8 mouse cellular contexts compared by ENCODE assay signal in the genomic region with DNA sequence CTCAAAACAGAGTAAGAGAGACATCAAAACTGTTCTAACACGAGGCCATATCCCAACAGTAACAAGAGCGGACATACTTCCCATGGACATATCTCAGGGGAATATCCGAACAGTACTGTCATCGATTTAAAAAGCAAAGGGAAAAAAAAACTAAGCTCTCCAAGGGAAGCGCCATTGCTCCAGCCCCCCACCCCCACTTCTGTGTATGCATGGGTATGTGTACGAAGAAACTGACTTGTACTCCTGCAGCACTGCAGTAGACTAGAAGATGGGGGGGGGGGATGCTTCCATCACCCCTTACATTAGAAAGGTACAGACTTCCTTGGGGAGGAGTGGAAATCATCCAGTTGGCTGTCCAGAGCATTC. TPM values are rescaled to one million over a fixed set of nuclear protein-coding genes. Genes with fewer than 3 reads are reported as not detected.
DNase-seq lines count a peak whose midpoint lies in the region; ATAC-seq lines count a peak whose summit lies in the region.

No protein-coding gene starts in this region.

- no peak for DNase-seq in heart, adult 9 months (ENCODE audit: low spot score in 2 of 2)
- DNase-seq in 3T3-L1 (ENCODE audit: low read depth, low spot score), result peak; percentile 44
- no peak for DNase-seq in forebrain, embryonic 10.5 days (ENCODE audit: extremely low spot score, low spot score)
- DNase-seq in ovary, postnatal 10 days (ENCODE audit: low spot score), result no peak
- no peak for DNase-seq in cerebellum, adult 11-12 months
- no peak for DNase-seq in thymus, postnatal 0 days (ENCODE audit: low spot score)

- H3K27ac ChIP-seq in heart, embryonic 11.5 days (ENCODE audit: low read depth, low read length), result peak overlapping the region; percentile 96; the same call in 1 of the 2 replicates
- H3K27ac ChIP-seq in forebrain, embryonic 10.5 days, result peak overlapping the region; percentile 99
- peak overlapping the region; percentile 95 for H3K27ac ChIP-seq in liver, embryonic 12.5 days

- no peaks in the 10 kb centered on the region for H3K27me3 ChIP-seq in heart, embryonic 11.5 days (ENCODE audit: control insufficient read depth, insufficient read depth, low read length)
- H3K27me3 ChIP-seq in forebrain, embryonic 10.5 days (ENCODE audit: poor library complexity, severe bottlenecking), result no peaks in the 10 kb centered on the region
- H3K27me3 ChIP-seq in liver, embryonic 12.5 days (replicated peaks), result no peaks in the 10 kb centered on the region

- no peaks in the 10 kb centered on the region for H3K36me3 ChIP-seq in heart, embryonic 11.5 days (ENCODE audit: control insufficient read depth, insufficient read depth, low read length)
- H3K36me3 ChIP-seq in forebrain, embryonic 10.5 days (replicated peaks), result peaks cover 33% of the 10 kb centered on the region
- peaks cover 21% of the 10 kb centered on the region for H3K36me3 ChIP-seq in liver, embryonic 12.5 days

- ATAC-seq in heart, embryonic 11.5 days (replicated peaks; ENCODE audit: insufficient number of reproducible peaks, low FRiP score, low TSS enrichment), result no peak
- no peak for ATAC-seq in liver, embryonic 12.5 days

- H3K9ac ChIP-seq in heart, embryonic 11.5 days (ENCODE audit: low read depth, low read length), result peak overlapping the region; percentile 98
- peak overlapping the region; percentile 99 for H3K9ac ChIP-seq in liver, embryonic 12.5 days

- H3K4me1 ChIP-seq in heart, embryonic 11.5 days (ENCODE audit: control insufficient read depth, insufficient read depth, low read length), result peaks cover 3% of the 10 kb centered on the region; the same call in 1 of the 2 replicates
- H3K4me1 ChIP-seq in forebrain, embryonic 10.5 days, result peaks cover 29% of the 10 kb centered on the region
- H3K4me1 ChIP-seq in liver, embryonic 12.5 days, result peaks cover 35% of the 10 kb centered on the region

- WGBS in heart, embryonic 11.5 days (ENCODE audit: insufficient replicate concordance), result 4% methylated on average over 6 of the region's 6 CpGs
- WGBS in forebrain, embryonic 10.5 days, result 15% methylated on average over 6 of the region's 6 CpGs
- 11% methylated on average over 6 of the region's 6 CpGs for WGBS in liver, embryonic 12.5 days (ENCODE audit: insufficient replicate concordance)

- no peaks in the 10 kb centered on the region for H3K9me3 ChIP-seq in heart, embryonic 11.5 days (replicated peaks; ENCODE audit: control insufficient read depth, low read length)
- H3K9me3 ChIP-seq in forebrain, embryonic 10.5 days, result no peaks in the 10 kb centered on the region
- no peaks in the 10 kb centered on the region for H3K9me3 ChIP-seq in liver, embryonic 12.5 days (replicated peaks)

- peak overlapping the region; percentile 89 for H3K4me2 ChIP-seq in heart, embryonic 11.5 days
- H3K4me2 ChIP-seq in liver, embryonic 12.5 days, result peak overlapping the region; percentile 97

- peak overlapping the region; percentile 97 for H3K4me3 ChIP-seq in heart, embryonic 11.5 days (ENCODE audit: low read depth, low read length)
- peak overlapping the region; percentile 99 for H3K4me3 ChIP-seq in forebrain, embryonic 10.5 days
- peak overlapping the region; percentile 100 for H3K4me3 ChIP-seq in liver, embryonic 12.5 days

RNA-seq across cellular contexts. Expression of a gene that starts 1.2 kb away (rescaled TPM):
- polyA plus RNA-seq in heart, embryonic 11.5 days (2014; fragmentation: Nextera tagmentation; extraction: Ambion mirVana), result 14.2 and 17.8 TPM in 2 replicates
- polyA plus RNA-seq in forebrain, embryonic 10.5 days (2016; fragmentation: Nextera tagmentation; extraction: Ambion mirVana), result 14.8 and 15.1 TPM in 2 replicates
- polyA plus RNA-seq in liver, embryonic 12.5 days (2016; fragmentation: Nextera tagmentation; extraction: Ambion mirVana), result 6.1 and 6.7 TPM in 2 replicates
- polyA plus RNA-seq in thymus, postnatal 0 days (2015; fragmentation: Nextera tagmentation; extraction: Ambion mirVana), result 12.9 and 16.7 TPM in 2 replicates
